Mouse (Mus musculus) heart, postnatal 14 days (tissue): Measurements from ENCODE around the gene Med15. TPM values are rescaled to one million over a fixed set of nuclear protein-coding genes. Genes with fewer than 3 reads are reported as not detected.
A peak's percentile ranks its signal among the peaks of the same experiment; 100 is the strongest.

Source experiments
- DNase-seq, 2 experiments: peaks; one replicate each; pipeline ENCODE4 v3.0.0; 2021 to 2022
- intact Hi-C: fragments of 180-260 bp; cut with DNase I; formaldehyde crosslinking; loops from one replicate; pipeline ENCODE4 v1.15.1; 2025
- long read RNA-seq, 2 experiments: library from polyadenylated mRNA; stranded (forward); transcript quantifications; one replicate each; pipeline ENCODE4 v2.0.0; 2021
- total RNA-seq, 2 experiments: library from RNA; stranded (reverse); gene quantifications; 2 replicates each; pipeline ENCODE4 v1.2.3; 2021

Gene Med15
- total RNA-seq: 10 to 100 TPM; 31.6 to 32.4 TPM
- long read RNA-seq, experiment 1, transcript Med15-202 (17 exons, 3,230 nt): major isoform, 6 of 19 reads
- long read RNA-seq, experiment 1, partial matches to known transcripts: 6 of 19 reads
- long read RNA-seq, experiment 1, other reads (novel, unspliced or antisense): 5 of 19 reads
- long read RNA-seq, experiment 2, partial matches to known transcripts: 3 of 17 reads
- long read RNA-seq, experiment 2, other reads (novel, unspliced or antisense): 7 of 17 reads

DNA sequence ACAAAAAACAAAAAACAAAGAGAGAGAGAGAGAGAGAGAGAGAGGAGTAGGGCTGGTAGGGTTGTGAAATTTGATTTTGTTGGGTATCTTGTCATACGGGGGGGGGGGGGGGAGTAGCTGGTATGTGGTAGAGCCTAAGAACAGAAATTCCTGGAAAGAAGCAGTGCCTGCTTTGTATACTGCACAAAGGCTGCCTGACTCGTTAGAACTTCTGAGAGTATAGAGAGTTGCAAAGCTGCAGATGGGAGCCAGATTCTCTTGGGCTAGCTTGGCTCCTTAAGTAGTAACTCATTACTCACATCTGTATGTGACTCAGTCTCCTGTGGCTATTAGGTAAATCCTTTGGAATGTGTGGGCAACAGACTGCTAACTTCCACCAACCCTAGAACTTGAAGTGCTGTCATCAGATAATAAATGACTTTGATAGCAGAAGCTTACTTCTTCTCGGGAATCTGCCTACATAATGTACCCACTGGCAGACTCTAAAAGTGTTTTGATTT is at the start of gene Med15:
TSS of gene Med15 (minus strand) at position 51 of the 500 bp plus-strand sequence.
- intact Hi-C loops: no loop called here
- no peak for DNase-seq

DNA sequence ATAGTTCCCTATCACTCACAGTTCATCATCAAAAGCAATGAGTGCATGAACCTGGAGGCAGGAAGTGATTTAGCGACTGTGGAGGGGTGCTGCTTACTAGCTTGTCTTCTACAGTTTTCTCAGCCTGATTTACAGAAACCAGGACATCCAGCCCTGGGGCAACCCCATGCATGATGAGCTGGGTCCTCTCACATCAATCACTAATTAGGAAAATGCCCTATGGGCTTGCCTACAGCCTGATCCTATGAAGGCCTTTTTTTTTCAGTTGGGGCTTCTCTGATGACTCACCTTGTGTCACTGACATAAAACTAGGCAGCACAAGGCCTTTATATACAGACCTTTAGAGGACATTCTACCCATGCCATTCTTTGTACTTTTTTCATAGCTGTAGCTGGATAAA is 47.0 kb upstream of the Med15 start:
- no peak for DNase-seq
- intact Hi-C loops: no loop called here

GRCm38 (mm10) chr16:17778223-17778622 is 45.5 kb upstream of the Med15 start:
- intact Hi-C loops: no loop called here
- no peak for DNase-seq

DNA sequence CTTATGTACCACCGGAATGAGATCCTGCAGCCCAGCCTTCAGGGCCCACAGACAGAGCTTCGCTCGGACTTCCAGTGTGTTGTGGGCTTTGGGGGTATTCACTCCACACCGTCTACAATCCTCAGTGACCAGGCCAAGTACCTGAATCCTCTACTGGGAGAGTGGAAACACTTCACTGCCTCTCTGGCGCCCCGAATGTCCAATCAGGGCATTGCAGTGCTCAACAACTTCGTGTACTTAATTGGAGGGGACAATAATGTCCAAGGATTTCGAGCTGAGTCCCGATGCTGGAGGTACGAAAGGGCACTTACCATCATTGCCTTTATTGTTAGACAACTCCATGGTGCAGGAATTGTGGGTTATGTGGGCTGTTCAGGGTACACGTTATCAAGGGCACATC is 44.1 kb upstream of the Med15 start:
- intact Hi-C loops: no loop called here
- peak; percentile 25 to 42 for DNase-seq

GRCm38 (mm10) chr16:17771117-17771865 is 38.6 kb upstream of the Med15 start:
- intact Hi-C loops: loop anchor here (2.0 kb wide), 1 partner anchor 40 kb away; no protein-coding TSS in a partner anchor
- DNase-seq: peak in 1 of 2 experiments; percentile 25

- intact Hi-C loops: no loop called here
- DNase-seq: peak; percentile 20 to 51
These were observed 36.1 kb upstream of the Med15 start for GRCm38 (mm10) chr16:17768834-17769233.

DNA sequence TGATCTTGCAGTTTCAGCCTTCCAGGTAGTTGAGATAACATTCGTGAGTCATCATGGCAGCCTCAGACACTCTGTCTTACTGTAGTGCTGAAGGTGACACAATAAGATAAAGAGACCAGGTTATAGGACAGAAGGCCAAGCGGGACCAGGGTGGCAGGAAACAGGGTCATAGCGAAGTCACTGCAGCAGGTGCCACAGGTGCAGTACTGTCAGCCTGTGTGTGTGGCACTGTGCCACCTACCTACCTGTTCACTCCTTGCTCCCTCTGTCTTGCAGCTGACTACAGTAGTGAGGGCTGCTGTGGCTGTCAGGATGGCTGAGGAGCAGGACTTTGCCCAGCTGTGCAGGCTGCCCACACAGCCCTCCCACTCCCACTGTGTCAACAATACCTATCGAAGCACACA is 31.4 kb upstream of the Med15 start:
- DNase-seq: no peak
- intact Hi-C loops: no loop called here

- DNase-seq: no peak
- intact Hi-C loops: no loop called here
These were observed 28.4 kb upstream of the Med15 start for GRCm38 (mm10) chr16:17761074-17761473.

DNA sequence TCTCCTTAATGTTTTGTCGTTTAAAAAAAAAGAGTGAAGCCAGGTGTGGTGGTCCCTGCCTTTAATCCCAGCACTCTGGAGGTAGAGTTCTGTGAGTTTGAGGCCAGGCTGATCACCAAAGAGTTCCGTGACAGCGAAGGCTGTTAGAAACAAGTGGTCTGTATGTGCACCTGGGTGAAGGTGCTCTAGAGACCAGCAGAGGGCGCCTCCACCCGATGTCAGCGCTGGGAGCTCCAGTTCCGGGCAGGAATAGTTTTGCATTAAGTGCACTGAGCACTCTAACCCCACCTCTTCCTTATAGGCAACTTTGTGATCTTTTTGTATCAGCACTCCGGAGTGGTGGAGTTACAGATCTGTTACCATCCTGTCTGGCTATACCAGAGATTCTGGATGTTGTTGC is 28.0 kb upstream of the Med15 start:
- DNase-seq: peak; percentile 27 to 37
- intact Hi-C loops: no loop called here

DNA sequence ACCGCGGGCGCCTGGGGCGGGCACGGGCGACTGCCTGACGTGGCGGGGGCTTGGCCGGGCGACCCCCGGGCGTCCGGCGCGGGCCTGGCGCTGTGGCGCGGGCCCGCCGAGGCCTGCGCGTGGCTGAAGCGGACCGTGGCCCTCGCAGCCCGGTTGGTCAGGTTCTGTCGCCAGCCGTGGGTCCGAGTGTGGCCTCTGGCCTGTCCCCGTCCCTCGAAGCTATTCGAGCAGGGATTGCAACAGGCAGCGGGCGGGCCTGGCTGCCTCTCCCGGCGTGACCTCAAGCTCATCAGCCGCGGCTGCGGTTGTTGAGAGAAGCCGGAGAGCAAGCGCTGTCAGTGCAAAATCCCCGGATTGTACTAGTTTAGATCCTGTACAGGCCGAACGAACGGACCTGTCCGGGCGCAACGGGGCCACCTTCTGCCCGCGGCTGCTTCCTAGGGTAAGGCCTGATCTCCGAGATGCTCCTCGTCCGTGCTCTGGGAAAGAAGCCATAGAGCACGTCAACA is 27.2 kb upstream of the Med15 start:
- DNase-seq: peak; percentile 58 to 60

GRCm38 (mm10) chr16:17759344-17759773 is 26.7 kb upstream of the Med15 start, which contains the start of gene Klhl22:
Gene Klhl22, plus strand, starts transcription at chr16:17759618.
- DNase-seq: peak; percentile 94 to 95
- intact Hi-C loops: no loop called here

More for the DNA sequence above, 27.2 kb upstream of the Med15 start:
- intact Hi-C loops: no loop called here

GRCm38 (mm10) chr16:17758902-17759301 is 26.2 kb upstream of the Med15 start:
- intact Hi-C loops: no loop called here
- no peak for DNase-seq

DNA sequence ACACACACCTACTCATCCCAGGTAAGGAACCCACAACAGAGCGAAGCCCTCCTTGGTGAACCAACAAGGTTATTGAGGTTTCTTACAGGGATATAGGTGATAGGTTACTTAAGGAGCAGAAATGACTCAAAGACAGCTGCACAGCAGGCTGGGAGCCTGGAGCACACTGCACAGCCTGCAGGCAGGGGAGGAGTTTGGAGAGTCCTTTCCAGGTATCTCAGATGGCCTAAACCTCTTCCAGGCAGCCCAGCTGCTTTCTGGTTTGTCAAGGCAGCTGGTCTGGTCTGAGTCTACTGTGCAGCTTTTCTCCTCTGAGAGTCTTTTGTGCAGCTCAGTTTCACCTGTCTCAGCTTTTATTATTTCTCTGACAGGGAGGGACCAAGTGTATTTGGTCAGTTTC is 25.1 kb upstream of the Med15 start:
- intact Hi-C loops: no loop called here
- DNase-seq: no peak

DNA sequence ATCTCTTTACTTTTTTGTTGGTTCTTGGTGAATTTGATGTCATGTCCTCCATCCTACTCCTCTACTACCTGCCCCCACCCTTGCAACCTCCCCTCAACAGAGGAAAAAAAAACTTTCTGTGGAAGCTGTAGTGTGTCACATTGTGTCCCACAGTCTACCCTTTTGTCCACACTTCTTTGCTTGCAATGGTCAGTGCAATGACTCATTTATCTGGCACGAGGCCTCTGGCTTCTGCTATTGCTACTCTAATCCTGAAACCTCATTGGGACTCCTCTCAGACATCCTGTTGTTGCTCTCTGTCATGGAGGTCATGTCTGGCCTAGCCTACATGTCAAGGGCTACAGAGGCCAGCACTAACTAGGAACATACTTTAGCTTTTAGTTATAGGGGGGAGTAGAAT is 21.0 kb upstream of the Med15 start:
- DNase-seq: no peak
- intact Hi-C loops: no loop called here

DNA sequence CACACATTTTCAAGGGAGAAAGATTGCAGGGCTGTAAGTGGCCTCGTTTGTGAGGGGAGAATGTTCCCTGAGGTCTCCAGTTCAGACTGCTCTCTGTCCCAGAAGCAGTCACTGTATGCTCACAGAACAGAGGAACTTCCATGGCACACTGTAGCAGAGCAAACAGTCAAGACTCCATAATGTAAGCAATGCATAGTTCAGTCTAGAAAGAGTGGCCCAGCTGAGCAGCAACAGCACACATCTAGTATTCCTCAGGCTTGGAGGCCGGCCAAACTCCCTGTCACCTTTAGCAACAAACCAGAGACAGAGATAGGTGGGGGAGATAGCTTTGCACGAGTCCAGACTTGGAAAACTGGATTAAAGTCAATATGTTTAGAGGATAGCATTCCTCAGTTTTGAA is 20.3 kb upstream of the Med15 start:
- peak; percentile 11 to 20 for DNase-seq
- intact Hi-C loops: no loop called here

- intact Hi-C loops: no loop called here
- no peak for DNase-seq
These were observed 12.4 kb upstream of the Med15 start for GRCm38 (mm10) chr16:17745067-17745466.

DNA sequence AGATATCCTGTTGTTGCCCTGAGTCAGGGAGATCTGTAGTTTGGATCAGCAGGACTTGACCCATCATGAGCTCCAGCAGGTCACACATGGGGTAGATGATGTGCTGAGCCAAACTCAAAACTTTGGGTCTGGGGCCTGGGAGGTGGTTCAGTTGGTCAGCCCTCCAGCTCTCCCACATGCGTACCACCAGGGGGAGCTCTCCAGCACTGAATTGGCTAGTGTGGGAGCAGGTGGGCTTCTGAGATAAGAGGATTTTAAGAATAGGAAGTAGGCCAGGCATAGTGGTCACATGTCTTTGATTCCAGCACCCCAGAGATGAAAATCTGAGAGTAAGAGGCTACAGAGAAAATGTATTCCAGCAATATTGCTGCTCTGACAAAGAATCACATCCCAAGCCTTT is 11.8 kb upstream of the Med15 start:
- peak; percentile 26 to 34 for DNase-seq
- intact Hi-C loops: loop anchor here (1.0 kb wide), 1 partner anchor 68 kb away; no protein-coding TSS in a partner anchor

GRCm38 (mm10) chr16:17743279-17743678 is 10.6 kb upstream of the Med15 start:
- intact Hi-C loops: no loop called here
- peak in 1 of 2 experiments; percentile 25 for DNase-seq

- intact Hi-C loops: no loop called here
- DNase-seq: no peak
These were observed 10.1 kb upstream of the Med15 start for GRCm38 (mm10) chr16:17742810-17743209.

DNA sequence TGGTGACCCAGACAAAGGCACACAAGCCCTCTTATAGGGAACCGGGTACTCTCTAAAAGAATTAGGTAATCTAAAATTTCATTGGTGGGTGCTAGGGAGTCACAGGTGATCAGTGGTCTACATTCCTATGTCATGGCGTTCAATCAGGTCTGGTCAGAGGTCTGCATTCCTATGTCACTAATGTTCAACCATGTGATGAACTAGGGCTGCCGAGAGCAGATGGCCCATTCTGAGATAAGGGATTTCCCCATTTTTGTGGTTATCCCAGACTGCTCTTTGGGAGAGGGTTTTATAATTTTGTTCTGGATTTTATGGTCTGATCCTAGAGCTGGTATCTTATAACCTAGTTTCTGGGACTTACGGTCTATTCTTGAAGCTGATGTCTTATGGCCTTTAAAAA is 7.4 kb upstream of the Med15 start:
- DNase-seq: no peak

DNA sequence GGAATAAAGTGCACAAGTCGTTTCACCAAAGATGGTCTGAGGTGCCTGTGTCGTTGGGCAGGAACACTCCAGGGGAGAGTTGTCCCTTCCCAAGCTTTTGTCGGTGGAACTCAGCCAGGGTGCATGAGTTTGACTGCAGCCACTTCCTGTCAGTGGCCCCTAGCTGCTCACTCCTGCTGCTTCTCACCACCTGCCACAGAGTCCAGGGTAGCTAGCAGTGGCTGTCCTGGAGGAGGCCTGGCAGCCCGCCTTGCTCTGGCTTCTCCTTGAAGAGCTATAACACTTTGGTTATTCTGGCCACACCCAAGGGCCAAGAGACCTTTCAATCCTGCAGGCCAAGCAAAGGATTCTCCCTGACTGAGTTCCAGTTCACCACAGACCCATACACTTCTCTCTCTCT is 3.5 kb upstream of the Med15 start:
- intact Hi-C loops: no loop called here
- no peak for DNase-seq

More for the DNA sequence above, 7.4 kb upstream of the Med15 start:
- intact Hi-C loops: no loop called here
